Mouse (Mus musculus): ENCODE data around the gene Cst12.
A peak's percentile ranks its signal among the peaks of the same experiment; 100 is the strongest.
"Not testable (repeated sequence)": the region's sequence is repeated elsewhere in the genome, so short reads cannot be mapped to it uniquely, and the experiment has no call there.

The Cst12 gene

GRCm38 (mm10) chr2:148789142-148789541 is at the start of gene Cst12:
Gene Cst12 (plus strand): TSS chr2:148789361.
- DNase-seq (ENCODE audit: extremely low read depth, low read depth): no peak

GRCm38 (mm10) chr2:148743001-148743400 is 46.2 kb upstream of the Cst12 start:
- no peak for DNase-seq (ENCODE audit: extremely low read depth, low read depth)

- no peak for DNase-seq (ENCODE audit: extremely low read depth, low read depth)
Measured at GRCm38 (mm10) chr2:148743846-148744407, 45.2 kb upstream of the Cst12 start.

GRCm38 (mm10) chr2:148750058-148750457 is 39.1 kb upstream of the Cst12 start, which contains the start of gene Cstl1:
Gene Cstl1 (plus strand): TSS chr2:148750358.
- DNase-seq (ENCODE audit: extremely low read depth, low read depth): no peak

- peak; percentile 62 for DNase-seq (ENCODE audit: extremely low read depth, low read depth)
Measured at GRCm38 (mm10) chr2:148751893-148752813, 37.0 kb upstream of the Cst12 start.

GRCm38 (mm10) chr2:148754310-148754846 is 34.8 kb upstream of the Cst12 start:
- DNase-seq (ENCODE audit: extremely low read depth, low read depth): no peak

- DNase-seq (ENCODE audit: extremely low read depth, low read depth): no peak
Measured at GRCm38 (mm10) chr2:148763648-148764388, 25.3 kb upstream of the Cst12 start.

- DNase-seq (ENCODE audit: extremely low read depth, low read depth): not testable (repeated sequence)
Measured at GRCm38 (mm10) chr2:148771397-148771796, 17.8 kb upstream of the Cst12 start, which contains the start of gene Cst11. Gene Cst11 (minus strand): TSS chr2:148771497.

GRCm38 (mm10) chr2:148781709-148782108 is 7.5 kb upstream of the Cst12 start, which contains the start of gene 8030411F24Rik:
Gene 8030411F24Rik (plus strand): TSS chr2:148782009.
- no peak for DNase-seq (ENCODE audit: extremely low read depth, low read depth)

- DNase-seq (ENCODE audit: extremely low read depth, low read depth): no peak
Measured at GRCm38 (mm10) chr2:148798485-148798884, 9.3 kb downstream of the Cst12 start, which contains the start of gene Cst8. Gene Cst8 (plus strand): TSS chr2:148798785.

GRCm38 (mm10) chr2:148801491-148801921 is 12.3 kb downstream of the Cst12 start:
- no peak for DNase-seq (ENCODE audit: extremely low read depth, low read depth)

GRCm38 (mm10) chr2:148806696-148807095 is 17.5 kb downstream of the Cst12 start:
- no peak for DNase-seq (ENCODE audit: extremely low read depth, low read depth)

GRCm38 (mm10) chr2:148819909-148820308 is 30.7 kb downstream of the Cst12 start, which contains the start of gene Cst13:
Gene Cst13 (plus strand): TSS chr2:148820081.
- DNase-seq (ENCODE audit: extremely low read depth, low read depth): no peak

- DNase-seq (ENCODE audit: extremely low read depth, low read depth): no peak
Measured at GRCm38 (mm10) chr2:148825986-148826385, 36.8 kb downstream of the Cst12 start.

GRCm38 (mm10) chr2:148834912-148835311 is 45.8 kb downstream of the Cst12 start, which contains the start of gene Cst9:
Gene Cst9 (plus strand): TSS chr2:148835147.
- no peak for DNase-seq (ENCODE audit: extremely low read depth, low read depth)

- no peak for DNase-seq (ENCODE audit: extremely low read depth, low read depth)
Measured at GRCm38 (mm10) chr2:148838075-148838777, 49.1 kb downstream of the Cst12 start.

GRCm38 (mm10) chr2:148839224-148839623 is 50.1 kb downstream of the Cst12 start:
- no peak for DNase-seq (ENCODE audit: extremely low read depth, low read depth)

All from MEL-GATA-1-ER (cell line).